Comparison of ENCODE assay signal across 11 mouse cellular contexts in the genomic region with DNA sequence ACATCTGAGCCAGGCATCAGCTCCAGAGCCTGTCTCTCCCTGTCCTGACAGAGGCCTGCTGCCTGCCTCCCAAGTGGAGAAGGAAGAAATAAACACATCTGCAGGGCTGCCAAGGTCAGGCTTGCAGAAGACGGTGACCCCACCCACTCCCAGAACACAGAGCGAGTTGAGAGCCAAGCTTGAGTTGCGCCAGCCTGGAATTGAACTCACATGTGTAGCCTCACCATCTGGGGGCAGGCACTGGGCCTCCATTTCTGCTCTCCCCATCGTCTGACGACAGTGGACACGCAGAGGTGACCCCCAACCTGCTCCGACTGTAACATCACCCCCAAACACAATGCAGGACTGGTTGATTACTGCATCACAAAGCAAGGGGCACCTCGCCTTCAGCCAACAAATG. TPM values are rescaled to one million over a fixed set of nuclear protein-coding genes. Genes with fewer than 3 reads are reported as not detected.
DNase-seq lines count a peak whose midpoint lies in the region; ATAC-seq and TF ChIP-seq lines count a peak whose summit lies in the region.
"Had no signal": no experiment of that assay in that cellular context is flagged by ENCODE, and none has a peak within 500 bp of the region (broad histone marks: within the 10 kb centered on the region; RNA-seq: fewer than 3 reads in every experiment).

No protein-coding gene starts in this region.

- H3K9ac ChIP-seq in neural tube, embryonic 15.5 days (replicated peaks), result no peak overlapping the region
- no peak overlapping the region for H3K9ac ChIP-seq in stomach, postnatal 0 days (ENCODE audit: low read length)
- H3K9ac ChIP-seq: liver, embryonic 13.5 days; neural tube, embryonic 12.5 days had no signal

- no peak for ATAC-seq in neural tube, embryonic 15.5 days (ENCODE audit: low FRiP score)
- ATAC-seq in stomach, postnatal 0 days (ENCODE audit: low FRiP score, low TSS enrichment), result peak; percentile 26; the same call in 1 of the 2 replicates
- ATAC-seq: Patski had no signal

- H3K9me3 ChIP-seq in neural tube, embryonic 15.5 days (replicated peaks), result no peaks in the 10 kb centered on the region
- H3K9me3 ChIP-seq in stomach, postnatal 0 days (ENCODE audit: control insufficient read depth, low read length), result no peaks in the 10 kb centered on the region
- H3K9me3 ChIP-seq: liver, embryonic 13.5 days; neural tube, embryonic 12.5 days had no signal

- TF ChIP-seq CTCF in gastrocnemius, adult 2 months (IDR thresholded peaks at IDR 0.05), result no peak
- no peak for TF ChIP-seq CTCF in stomach, postnatal 0 days (IDR thresholded peaks at IDR 0.05; ENCODE audit: low read depth)

- H3K27me3 ChIP-seq in neural tube, embryonic 15.5 days (replicated peaks), result no peaks in the 10 kb centered on the region
- no peaks in the 10 kb centered on the region for H3K27me3 ChIP-seq in stomach, postnatal 0 days (ENCODE audit: control insufficient read depth, insufficient read depth, low read length)
- H3K27me3 ChIP-seq: liver, embryonic 13.5 days; neural tube, embryonic 12.5 days; Patski had no signal

- WGBS in neural tube, embryonic 15.5 days, result 64% methylated on average over 8 of the region's 8 CpGs
- WGBS in stomach, postnatal 0 days, result 48% methylated on average over 8 of the region's 8 CpGs

- H3K4me1 ChIP-seq in neural tube, embryonic 15.5 days, result peaks cover 76% of the 10 kb centered on the region
- 0 out of 2 replicates have a peak, but pooled peaks cover 4% of the 10 kb centered on the region for H3K4me1 ChIP-seq in stomach, postnatal 0 days (replicated peaks; ENCODE audit: control insufficient read depth, insufficient read depth)
- H3K4me1 ChIP-seq: liver, embryonic 13.5 days had no signal

- intact Hi-C loops in gastrocnemius, adult 2 months (cut with DNase I), result no loop called here
- intact Hi-C loops in left cerebral cortex, postnatal 10 days (cut with DNase I), result no loop called here

- H3K27ac ChIP-seq in neural tube, embryonic 15.5 days (replicated peaks), result 0 out of 2 replicates have a peak overlapping the region, but pooled peaks have one; percentile 13
- peak overlapping the region; percentile 49; the same call in 1 of the 2 replicates for H3K27ac ChIP-seq in gastrocnemius, adult 2 months
- no peak overlapping the region for H3K27ac ChIP-seq in stomach, postnatal 0 days (replicated peaks)
- H3K27ac ChIP-seq: liver, embryonic 13.5 days had no signal

- H3K36me3 ChIP-seq in neural tube, embryonic 15.5 days, result no peaks in the 10 kb centered on the region
- no peaks in the 10 kb centered on the region for H3K36me3 ChIP-seq in stomach, postnatal 0 days (ENCODE audit: control insufficient read depth, insufficient read depth, low read length)
- H3K36me3 ChIP-seq: liver, embryonic 13.5 days had no signal

- no peak for TF ChIP-seq EP300 in stomach, postnatal 0 days (optimal IDR thresholded peaks at IDR 0.05)

- no peak for DNase-seq in neural tube, embryonic 10.5 days (ENCODE audit: extremely low spot score, low spot score)
- DNase-seq in gastrocnemius, adult 2 months, result peak; percentile 78
- peak; percentile 38 for DNase-seq in heart, postnatal 4 days
- no peak for DNase-seq in stomach, postnatal 0 days (ENCODE audit: low spot score)
- DNase-seq in thymus, postnatal 4 days, result no peak
- DNase-seq in left cerebral cortex, postnatal 10 days (ENCODE audit: extremely low spot score in 1 of 2, low spot score in 2 of 2), result no peak
- DNase-seq in liver, result no peak
- DNase-seq: liver, embryonic 13.5 days had no signal

- no peak overlapping the region for H3K4me3 ChIP-seq in neural tube, embryonic 15.5 days (replicated peaks)
- H3K4me3 ChIP-seq in gastrocnemius, adult 2 months, result no peak overlapping the region
- no peak overlapping the region for H3K4me3 ChIP-seq in stomach, postnatal 0 days (ENCODE audit: low read depth, low read length)
- H3K4me3 ChIP-seq: liver, embryonic 13.5 days; neural tube, embryonic 12.5 days had no signal

- H3K4me2 ChIP-seq in neural tube, embryonic 15.5 days, result no peak overlapping the region
- no peak overlapping the region for H3K4me2 ChIP-seq in stomach, postnatal 0 days (replicated peaks; ENCODE audit: low read depth)
- H3K4me2 ChIP-seq: liver, embryonic 13.5 days; neural tube, embryonic 12.5 days had no signal

RNA-seq across cellular contexts. Expression of a gene that starts 12.4 kb away (rescaled TPM):
- 22.0 and 29.3 TPM in 2 replicates for polyA plus RNA-seq in neural tube, embryonic 15.5 days (2015; fragmentation: Nextera tagmentation; extraction: Ambion mirVana)
- total RNA-seq in gastrocnemius, adult 2 months (2021), result 1 to 10 TPM; 1.5 to 2.4 TPM
- total RNA-seq in heart, postnatal 4 days (2021), result 10 to 100 TPM; 60.2 to 64.7 TPM
- 8.2 and 8.7 TPM in 2 replicates for polyA plus RNA-seq in stomach, postnatal 0 days (2015; fragmentation: Nextera tagmentation; extraction: Ambion mirVana)
- 1 to 10 TPM; 5.6 to 6.0 TPM for total RNA-seq in left cerebral cortex, postnatal 10 days (2021)

Comparison
In these comparisons a context has a peak if more than half of its experiments do, and no peak if none do; other contexts are left out.
1. DNase-seq: peak in gastrocnemius, adult 2 months (single experiment) and heart, postnatal 4 days (single experiment); none in neural tube, embryonic 10.5 days (single experiment), stomach, postnatal 0 days (single experiment), thymus, postnatal 4 days (single experiment), left cerebral cortex, postnatal 10 days (0 of 2) and liver (single experiment).
2. RNA of a gene that starts 12.4 kb away (total RNA-seq): 60.2 to 64.7 TPM in heart, postnatal 4 days; 5.6 to 6.0 TPM in left cerebral cortex, postnatal 10 days and 1.5 to 2.4 TPM in gastrocnemius, adult 2 months; every median in the first group is over 4 times any median in the second.